Mouse (Mus musculus) skeletal muscle tissue, adult 2 months (tissue): ENCODE measurements around the gene Nt5c2.
"Not testable (repeated sequence)": the region's sequence is repeated elsewhere in the genome, so short reads cannot be mapped to it uniquely, and the experiment has no call there.

Experiments used
- DNase-seq: peaks from one replicate; pipeline ENCODE4 v3.0.0-alpha.2; 2012; ENCODE audit warnings: low read depth, low spot score

Nt5c2 gene

DNA sequence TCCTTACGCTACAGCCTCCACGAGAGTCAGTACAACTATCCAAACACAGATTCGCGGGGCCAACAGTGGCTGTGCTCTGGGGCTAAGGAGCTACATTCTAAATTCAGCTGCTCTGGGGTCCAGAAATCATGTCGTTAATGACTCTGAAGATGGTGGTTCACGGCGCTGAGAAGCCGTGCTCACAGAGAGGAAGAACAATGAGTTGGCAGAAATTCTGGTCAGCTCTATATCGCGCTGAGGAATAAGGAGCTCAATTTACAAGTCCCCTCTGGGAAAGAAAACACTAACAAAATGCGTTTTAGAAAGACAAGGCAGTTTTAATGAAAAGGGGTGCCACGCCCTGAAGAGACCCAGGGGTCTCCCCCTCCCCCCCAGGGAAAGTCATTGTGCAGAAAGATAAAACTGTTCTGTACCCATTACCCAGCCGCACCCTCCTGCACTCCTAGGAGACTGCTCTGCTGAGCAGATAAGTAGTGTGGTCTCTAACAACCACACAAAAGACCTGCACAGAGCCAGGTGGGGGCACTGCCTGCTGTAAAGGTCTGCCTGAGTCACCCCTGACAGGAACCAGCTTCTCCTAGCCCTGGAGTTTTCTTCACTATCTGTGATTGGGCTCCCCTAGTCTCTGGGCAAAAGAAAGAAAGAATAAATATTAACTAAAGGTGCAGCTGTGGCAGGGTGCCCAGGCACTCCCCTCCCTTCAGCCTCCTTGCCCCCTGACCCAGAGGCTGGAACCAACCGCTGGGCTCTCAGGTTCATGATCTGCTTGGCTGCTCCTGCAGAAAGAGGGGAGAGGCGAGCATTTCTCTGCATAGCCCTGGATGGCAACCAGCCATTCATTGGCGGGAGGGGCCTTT, 26.5 kb downstream of the Nt5c2 start:
- no peak for DNase-seq

DNA sequence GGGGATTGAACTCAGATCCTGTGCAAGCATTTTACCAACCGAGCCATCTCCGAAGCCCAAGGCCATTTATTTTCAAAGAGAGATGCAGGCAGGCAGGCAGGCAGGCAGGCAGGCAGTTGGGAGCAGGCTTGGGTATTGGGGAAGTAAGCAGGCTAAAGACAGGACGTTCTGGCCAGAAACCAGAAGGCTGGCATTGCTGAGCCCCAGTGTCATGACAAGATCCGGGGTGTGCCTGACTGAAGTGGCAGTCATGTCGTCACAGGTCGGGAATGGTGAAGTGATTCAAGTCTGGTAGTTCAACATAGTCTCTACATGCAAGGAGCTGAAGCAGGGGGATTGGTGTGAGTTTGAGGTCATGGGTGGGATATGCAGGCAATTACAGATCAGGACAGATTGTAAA, 27.3 kb downstream of the Nt5c2 start:
- DNase-seq = peak; percentile 34

DNA sequence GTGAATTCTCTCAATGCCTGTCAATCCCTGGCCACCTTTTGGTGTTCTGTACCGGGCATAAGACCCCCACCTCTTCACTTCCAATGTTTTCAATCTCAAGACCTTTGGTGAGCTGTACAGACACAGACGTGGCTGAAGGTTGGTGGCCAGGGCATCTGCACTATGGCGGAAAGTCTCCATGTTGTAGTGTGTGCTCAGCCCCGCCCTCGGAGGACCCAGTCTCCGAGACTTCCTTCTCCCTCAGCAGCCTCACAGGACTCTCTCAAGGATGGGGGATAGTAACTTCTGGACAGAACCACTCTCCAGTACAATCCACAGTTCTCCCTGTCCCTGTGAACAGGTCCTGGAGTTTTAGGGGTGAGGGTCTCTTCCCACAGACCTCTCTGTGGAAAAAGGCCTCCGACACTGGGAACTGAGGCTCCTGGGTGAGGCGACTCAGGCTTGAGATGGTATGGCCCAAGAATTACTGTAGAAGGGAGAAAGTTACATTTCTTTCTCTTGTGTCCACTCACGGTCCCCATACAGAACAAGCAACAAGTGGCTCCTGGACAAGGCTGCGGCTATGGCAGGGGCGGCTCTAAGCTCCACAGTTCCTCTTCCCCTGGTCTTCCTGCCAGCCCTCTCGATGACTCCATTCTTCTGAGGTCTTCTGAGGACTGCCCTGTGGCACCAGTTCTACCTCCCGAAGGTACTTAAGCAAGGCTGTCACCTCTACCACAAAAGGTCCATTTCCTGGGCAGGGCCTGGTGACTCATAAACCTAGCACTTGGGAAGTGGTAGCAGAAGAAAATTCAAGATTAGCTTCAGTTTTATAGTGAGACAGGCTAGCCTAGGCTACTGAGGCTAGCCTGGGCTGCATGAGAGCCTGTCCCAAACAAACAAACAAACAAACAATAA, 30.0 kb downstream of the Nt5c2 start:
- DNase-seq = no peak

DNA sequence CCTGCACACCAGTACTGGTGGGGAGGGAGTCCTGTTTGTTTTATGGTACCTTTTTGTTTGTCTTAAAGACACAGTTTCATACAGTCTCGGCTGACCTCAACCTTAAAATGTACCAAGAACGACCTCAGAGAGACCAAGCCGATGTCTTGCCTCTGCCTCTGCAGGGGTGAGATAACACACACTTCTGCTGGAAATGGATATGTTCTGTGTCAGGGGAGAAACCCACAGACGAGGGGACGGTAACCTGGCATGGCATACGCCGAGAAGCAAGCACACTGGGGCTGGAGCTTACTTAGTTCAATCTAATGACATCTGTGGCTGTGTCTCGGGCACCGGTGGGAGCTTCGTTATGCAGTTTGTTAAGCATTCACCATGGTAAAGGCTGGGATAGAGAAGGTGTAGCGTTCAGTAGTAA, 31.0 kb downstream of the Nt5c2 start:
- DNase-seq = no peak

DNA sequence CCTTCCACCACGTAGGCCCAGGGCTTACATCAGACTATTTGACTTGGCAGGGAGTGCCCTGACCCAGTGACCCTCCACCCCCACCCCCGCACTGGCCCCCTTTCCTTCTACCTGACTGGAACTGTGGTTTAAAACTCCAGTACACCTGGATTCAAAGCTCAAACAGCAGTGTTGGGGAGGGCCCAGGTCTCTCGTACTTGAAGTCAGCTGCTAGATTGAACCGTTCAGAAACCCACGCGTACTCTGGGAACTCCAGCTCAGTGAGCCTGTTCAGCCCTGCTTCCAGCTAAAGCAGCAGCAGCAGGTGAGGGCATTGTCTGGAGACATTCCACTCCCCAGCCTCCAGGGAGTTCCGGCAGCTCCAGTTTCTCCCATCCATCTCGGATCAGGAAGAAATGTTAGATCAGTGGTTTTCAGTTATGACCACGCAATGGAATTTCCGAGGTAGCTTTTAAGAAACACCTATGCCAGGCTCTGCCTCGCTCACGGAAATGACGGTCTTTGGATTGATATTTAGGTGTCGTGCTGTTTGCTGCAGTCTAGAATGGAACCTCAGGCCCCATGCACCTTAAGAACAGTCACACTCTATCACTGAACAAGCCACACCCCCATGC, 31.5 kb downstream of the Nt5c2 start:
- DNase-seq = no peak

DNA sequence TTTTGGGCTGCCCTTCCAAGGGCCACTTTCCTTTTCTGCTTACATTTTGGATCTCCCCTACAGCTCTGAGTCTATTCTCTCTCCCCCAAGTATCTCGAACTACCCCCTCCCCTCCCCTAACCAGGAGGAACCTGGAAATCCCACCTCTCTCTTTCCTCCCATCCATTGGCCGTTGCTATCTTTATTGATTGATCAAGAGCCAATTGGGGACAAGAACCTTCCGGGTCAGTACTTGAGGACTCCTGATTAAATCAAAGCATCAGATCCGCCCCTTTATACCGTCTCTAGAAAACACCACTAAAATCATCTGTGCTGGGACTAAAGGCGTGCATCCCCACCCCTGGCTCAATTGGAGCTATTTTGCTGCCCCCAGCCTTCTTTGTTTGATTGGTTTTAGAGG, 33.5 kb downstream of the Nt5c2 start:
- no peak for DNase-seq

DNA sequence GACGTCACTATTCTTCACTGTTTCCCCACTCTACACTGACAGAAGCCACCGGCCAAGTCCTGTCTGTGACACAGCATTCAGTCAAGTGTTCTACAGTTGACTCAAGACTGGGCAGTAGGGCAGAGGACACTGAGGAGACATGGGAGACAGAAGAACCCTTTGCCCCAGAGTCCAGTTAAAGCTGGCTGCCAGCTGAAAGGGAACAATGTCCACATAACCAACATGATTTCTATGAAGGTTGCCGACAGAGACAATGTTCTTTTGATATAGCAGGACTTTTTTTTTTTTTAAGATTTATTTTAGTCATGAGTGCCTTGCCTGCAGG, 35.2 kb downstream of the Nt5c2 start:
- no peak for DNase-seq

DNA sequence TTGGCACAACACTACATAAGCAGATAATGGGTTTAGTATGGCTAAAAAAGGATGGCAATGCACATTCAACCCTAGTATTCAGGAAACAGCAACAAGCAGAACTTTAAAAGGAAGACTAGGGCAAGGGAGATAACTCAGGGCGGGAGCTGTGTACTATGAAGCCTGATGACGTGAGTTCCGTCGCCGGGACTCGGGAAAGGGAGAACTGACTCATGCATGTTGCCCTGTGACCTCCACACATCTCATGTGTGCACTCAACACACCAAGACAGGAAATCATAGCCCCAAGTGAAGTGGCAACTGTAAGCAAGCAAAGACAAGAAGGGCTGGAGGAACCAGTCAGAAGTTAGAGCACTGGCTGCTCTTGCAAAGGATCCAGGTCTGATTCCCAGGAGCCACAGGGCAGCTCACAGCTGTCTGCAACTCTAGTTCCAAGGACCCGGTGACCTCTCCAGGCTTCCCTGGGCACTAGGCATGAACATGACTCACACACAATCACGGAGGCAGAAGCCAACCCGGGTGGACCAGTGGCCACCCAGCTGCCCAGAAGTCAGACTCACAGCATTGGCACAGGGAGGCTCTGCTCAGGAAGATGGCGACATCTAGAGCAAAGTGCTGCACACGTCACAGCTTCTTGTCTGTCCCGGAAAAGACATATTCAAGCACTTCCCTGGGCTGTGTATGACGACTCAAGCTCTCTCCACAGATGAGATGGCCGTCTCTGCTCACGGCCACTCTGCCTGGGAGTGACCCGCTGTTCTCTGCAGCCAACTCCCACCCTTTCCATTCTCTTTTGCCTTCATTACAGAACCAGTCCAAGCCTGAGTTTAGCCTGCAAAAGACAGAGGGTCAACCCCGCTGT, 35.8 kb downstream of the Nt5c2 start:
- DNase-seq = peak; percentile 66

DNA sequence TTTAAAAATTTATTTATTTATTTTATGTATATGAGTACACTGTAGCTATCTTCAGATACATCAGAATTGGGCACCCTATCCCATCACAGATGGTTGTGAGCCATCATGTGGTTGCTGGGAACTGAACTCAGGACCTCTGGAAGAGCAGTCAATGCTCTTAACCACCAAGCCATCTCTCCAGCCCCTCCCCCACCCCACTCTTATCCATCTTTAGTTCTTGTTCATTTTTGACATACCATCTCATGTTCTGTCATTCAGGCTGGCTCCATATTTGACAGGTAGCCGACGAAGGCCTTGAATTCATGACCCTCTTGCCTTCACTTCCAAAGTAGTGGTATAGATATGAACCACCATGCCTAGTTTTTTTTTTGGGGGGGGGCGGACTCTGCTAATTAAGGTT, 36.9 kb downstream of the Nt5c2 start:
- DNase-seq = not testable (repeated sequence)

DNA sequence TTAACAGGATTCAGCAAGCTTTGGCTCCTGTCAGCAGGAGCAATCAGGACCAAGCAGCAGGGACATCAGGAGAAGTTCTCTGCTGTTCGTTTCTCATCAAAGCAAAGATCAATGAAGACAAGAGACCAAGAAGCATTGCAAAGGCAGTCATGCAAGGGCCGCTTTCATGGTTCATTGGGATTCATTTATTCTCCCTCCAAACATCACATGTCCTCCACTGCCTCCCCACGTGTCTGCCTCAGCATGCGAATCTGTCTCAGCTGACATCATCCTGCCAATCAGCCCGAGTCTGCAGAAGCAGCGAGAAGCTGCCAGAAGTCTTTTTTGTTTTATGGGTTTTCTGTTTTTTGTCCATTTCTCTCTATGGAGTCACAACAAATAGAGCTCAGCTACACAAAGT, 37.5 kb downstream of the Nt5c2 start:
- DNase-seq = no peak

DNA sequence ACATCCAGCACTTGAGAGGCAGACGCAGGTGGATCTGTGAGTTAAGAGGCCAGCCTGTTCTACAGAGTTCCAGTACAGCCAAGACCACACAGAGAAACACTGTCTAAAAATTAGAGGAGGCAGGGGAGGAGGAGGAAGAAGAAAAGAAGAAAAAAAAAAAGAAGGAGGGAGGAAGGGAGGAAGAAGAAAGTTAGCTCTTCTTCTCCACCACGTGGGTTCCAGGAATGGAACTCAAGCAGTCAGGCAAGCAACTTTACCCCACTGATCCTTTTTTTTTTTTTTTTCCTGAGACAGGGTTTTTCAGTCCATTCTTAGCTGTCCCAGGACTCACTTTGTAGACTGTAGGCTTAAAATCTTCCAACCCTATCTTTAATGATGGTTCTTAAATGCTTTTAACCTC, 38.2 kb downstream of the Nt5c2 start:
- DNase-seq = no peak

DNA sequence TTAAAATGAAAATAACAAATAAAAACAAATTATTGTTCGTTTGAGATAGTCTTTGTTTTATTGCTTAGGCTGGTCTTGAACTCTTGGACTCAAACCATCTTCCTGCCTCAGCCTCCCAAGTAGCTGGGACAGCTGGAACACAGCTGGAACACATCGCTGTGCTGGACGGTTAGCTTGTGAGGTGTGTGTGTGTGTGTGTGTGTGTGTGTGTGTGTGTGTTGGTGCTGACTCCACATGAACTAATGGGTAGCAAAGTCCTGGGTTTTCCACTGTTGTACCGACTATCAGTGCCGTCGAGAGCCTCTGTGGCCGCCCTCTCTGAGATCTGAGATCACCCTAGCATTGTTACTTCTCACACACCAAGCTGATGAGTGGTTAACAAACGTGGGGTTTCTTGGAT, 39.0 kb downstream of the Nt5c2 start:
- DNase-seq = no peak

DNA sequence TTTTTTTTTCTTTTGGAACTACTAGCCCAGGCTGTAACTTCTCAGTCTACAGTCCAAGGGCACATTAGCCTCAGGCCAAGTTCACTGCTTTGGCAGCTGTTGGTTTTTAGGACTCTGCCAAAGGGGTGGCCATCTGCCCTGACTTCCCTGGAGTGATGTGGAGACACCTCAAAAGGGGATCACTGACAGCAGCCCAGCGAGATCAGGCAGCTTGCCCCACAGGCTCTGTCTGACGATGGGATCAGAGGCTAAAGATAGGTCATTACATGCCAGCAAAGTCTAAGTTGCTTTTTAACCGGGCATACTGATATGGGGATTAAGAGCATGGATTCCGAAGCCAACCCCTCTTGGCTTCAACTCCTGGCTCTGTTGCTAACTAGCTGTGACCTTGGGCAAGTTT, 39.4 kb downstream of the Nt5c2 start:
- DNase-seq = peak; percentile 92

DNA sequence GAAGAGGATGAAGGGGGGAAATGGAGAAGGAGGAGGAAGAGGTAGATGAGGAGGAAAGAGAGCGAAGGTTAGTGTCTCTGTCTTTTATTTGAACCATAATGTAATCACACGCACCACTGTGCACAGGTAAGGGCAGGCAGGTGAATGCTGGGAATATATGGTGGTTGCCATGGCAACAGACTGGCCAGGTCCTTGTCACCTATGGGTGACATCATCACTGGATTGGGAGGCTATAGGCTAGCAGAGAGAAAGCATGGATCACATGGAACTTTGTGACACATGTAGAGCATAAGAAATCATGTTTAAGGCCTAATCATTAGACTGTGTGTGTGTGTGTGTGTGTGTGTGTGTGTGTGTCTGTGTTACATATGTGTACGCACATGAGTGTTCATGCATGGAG, 42.8 kb downstream of the Nt5c2 start:
- DNase-seq = no peak

DNA sequence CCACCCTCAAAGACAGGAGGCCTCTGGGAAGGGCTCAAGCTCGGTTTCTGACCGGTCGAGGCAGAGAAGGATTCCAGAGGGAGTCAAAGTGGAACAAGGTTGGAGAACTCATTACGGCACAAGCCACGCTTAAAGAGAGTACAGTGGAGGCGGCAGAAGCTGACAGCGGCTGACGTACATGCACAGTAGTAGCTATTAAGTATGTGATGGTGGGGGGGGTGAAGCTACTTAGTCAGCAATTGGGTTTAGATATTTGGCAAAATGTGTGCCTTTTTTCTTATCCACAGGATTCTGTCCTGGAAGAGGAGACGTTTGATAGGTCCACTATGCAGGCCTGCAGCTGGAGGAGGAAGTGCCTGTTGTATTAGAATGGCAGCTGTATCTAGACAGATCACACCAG, 43.2 kb downstream of the Nt5c2 start:
- DNase-seq = no peak

DNA sequence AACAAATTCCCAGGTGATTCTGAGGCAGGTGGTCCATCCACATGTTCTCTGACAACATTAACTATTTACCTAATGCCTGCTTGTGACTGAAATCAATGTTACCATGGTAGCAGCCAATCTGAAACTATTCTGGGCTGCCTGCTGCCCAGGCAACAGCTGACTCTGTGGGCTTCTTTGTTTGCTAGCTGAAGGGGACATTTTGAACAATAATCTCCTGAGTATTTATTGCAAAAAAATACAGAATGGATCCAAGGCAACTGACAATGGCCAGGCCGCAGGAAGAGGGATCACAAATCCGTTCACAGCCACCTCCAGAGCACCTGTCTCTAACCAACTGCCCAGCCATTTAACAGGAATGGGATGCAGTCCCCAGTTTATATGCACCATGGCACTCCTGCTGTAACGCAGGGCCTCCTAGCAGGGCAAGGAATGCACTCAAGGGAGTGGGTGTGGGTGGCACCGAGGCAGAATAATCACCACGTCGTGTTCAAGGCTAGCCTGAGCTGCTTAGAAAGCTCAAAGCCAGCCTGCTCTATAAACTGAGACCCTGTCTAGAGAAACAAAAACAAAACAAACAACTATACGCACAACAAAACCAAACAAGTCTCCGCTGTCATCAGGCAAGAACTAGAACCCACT, 43.8 kb downstream of the Nt5c2 start:
- no peak for DNase-seq

DNA sequence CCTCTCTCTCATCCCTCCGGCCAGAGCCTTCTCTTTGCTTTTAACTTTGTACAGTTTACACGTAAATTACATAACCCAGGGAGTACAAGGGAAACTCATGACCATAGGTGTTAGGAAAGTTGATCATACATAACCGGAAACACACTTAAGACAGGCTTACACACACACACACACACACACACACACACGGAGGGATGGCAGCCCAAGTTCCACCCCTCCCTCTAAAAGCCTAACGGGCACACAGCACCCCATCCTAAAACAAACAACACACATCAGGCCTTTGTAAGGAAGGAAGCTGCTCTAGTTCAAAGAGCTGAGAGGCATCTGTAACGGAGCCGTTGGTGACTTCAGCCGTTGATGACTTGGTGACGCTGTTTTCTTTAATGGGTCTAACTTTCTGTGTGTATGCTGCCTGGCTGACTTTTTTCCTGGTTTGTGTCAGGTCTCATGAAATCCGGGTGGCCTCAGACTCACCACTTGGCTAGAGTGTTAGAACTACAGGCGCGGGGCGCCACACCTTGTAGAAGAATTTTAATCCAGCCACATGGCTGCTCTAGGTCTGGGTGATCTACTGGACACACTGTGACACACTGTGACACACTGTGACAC, 44.7 kb downstream of the Nt5c2 start:
- DNase-seq = no peak

DNA sequence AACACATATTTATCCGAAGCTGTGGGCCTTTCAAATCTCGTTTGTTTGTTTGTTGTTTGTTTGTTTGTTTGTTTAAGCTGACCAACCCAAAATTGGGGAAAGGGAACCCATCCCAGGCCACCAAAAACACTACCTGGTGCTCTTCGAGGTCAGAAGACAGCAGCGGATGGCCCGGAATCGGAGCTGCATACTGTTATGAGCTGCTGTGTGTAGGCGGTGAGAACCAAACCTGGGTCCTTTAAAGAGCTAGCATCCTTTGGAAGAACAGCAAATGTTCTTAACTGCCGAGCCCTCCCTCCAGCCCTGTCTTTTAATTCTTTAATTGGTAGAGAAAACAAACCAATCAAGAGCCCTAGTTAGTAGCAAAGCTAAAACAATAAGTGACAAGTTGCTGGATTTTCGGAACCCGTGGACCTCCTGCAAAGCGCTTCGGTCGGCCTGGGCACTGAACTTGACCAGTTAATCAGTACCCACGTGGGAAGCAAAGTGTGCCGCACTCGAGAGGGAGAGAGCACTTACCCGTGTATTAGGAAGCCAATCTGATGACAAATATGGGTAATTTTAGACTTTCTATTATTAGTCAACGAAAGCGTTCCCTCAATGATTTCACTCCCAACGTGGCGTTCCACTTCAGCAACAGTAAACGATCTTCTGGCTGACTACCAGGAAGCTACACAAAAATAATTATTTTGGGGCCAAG, 45.5 kb downstream of the Nt5c2 start:
- DNase-seq = no peak

DNA sequence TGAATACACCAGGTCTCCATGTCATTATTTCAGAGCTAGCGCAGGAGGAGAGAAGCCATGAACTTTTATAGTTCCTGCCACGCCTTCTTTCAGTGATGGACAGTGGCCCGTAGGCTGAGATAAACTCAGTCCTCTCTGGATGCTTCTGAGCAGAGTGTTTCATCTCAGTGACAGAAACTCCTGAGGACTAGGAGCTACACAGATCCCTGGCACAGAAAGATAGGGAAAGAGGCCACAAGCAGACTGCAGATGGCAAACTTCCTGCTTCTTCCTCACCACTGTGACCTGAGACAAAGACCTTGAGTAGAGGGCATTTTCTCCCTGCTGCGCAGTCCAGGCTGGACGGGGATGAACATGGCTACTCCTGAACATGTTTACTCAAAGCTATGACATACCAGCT, 46.1 kb downstream of the Nt5c2 start:
- no peak for DNase-seq

DNA sequence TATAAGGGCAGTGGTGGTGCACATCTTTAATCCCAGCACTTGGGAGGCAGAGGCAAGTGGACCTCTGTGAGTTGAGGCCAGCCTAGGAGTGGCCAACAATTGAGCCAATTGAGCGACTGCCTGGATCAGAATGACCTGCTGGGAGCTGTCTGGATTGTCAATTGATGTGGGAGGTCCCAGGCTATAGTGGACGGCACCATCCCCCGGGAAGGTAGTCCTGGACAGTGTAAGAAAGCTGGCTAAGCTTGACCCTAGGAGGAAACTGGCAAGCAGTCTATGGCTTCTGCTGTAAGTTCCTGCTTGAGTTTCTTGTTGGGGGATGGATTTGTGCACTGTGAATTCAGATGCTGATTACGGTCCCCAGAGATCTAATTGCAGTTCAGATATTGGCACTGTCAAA, 47.1 kb downstream of the Nt5c2 start:
- no peak for DNase-seq
